Mouse (Mus musculus): ENCODE measurements at regions not wholly inside any gene's neighbourhood (a gene's known extent, or its start where the extent isn't known, plus 50 kb on each side); places are given as distances from the start of the nearest gene placed in this dataset.

GRCm38 (mm10) chr3:34222291-34222690 is 141.2 kb upstream of the Dnajc19 start:
- no peak for DNase-seq

DNA sequence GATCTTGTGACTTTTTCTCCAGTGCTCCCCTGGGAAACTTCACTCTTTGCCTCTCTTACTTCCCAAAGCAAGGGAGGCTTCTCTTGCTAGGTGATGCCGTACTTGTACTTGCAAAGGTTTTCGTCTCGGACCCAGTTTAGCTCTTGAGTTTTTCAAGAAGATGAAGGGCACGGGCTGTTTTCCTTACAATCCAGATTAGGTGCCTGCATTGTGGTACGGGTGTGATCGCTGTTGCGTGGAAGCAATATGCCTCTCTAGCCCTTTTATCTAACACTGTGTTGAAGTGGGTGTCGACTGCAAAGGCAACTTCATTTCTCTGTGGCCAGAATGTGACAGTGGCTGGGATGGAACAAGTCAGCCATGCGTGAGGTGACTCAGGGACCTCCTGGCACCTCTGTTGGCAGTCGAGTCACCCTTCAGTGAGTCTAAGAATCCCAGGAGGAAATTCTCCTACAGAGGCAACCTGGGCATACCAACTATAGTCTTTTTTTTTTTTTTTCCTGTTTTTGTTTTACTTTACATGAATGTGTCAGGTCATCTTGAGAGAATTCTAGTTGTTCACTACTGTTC is 138.7 kb upstream of the Dnajc19 start:
- DNase-seq, result no peak

GRCm38 (mm10) chr3:34219096-34219495 is 138.0 kb upstream of the Dnajc19 start:
- no peak for DNase-seq

DNA sequence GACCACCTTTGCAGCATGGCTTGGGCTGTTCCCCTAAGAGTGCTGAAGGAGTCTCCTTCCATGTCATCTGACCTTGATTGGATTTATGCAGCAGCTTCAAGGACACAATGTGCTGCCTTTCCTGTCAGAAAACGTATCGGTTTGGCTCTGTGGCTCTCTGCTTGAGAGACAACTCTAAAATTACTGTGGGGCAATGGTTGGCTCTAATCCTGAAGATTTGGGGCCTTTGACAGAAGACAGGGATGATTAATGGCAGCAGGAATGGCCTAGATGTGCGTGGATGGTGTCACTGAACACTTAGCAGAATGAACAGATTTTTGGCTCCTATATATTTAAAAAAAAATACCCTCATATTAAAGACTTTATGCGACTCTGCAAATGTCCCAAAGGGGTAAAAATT is 136.8 kb upstream of the Dnajc19 start:
- no peak for DNase-seq

- DNase-seq, result no peak
Observed at GRCm38 (mm10) chr3:34214233-34214632, 133.1 kb upstream of the Dnajc19 start.

DNA sequence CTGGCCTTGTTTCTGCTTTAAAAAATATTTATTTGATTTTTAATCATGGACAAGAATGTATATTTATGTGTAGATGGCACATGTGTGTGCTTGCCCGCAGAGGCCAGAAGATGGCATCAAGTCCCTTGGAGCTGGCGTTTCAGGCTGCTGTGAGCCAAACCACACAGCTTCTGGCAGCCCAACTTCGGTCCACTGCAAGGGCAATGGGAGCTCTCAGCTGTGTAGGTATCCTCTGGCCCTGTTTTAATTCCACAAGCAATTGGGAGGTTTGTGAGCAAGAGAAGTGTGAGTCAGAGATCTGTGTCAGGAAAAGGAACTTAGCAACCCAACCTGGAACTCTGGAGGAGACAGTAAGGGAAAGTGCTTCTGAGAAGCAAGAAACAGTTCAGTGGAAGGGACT is 125.3 kb upstream of the Dnajc19 start:
- no peak for DNase-seq

DNA sequence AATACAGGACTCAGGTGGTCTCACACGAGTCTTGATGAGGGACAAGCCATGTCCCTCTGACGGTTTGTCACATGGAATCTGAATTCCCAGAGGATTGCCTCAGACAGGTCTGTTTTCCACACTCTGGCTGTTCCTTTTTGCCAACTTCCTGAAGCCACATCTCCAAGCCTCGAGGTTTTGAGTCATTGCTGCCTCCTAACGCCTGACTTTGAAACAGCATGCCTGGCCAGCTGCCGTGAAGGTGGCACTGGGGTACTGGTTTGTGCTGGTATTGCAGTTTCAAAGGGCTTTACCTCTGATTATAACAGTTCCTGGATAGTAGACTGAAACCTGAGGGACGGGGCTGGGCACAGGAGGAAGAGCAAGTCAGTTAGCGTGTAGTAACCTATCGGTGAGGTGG is 117.1 kb upstream of the Dnajc19 start:
- DNase-seq, result peak in 1 of 2 experiments; percentile 4

DNA sequence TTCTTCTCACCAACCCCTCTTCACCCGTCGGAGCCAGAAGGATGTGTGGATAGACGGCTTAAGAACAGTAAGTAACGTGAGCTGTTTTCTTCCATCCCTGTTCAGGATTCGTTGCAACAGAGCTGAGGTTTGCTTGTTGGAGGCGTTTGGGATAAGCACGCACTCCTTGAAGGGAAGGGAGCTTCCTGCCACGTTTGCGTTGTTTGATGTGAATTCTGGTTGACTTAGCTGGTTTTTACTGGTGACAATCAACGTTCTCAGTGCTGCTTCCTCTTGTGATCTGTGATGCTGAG is 116.0 kb upstream of the Dnajc19 start:
- no peak for DNase-seq

GRCm38 (mm10) chr3:34196451-34197162 is 115.5 kb upstream of the Dnajc19 start:
- DNase-seq, result no peak

GRCm38 (mm10) chr3:34195729-34196450 is 114.8 kb upstream of the Dnajc19 start:
- DNase-seq, result no peak

DNA sequence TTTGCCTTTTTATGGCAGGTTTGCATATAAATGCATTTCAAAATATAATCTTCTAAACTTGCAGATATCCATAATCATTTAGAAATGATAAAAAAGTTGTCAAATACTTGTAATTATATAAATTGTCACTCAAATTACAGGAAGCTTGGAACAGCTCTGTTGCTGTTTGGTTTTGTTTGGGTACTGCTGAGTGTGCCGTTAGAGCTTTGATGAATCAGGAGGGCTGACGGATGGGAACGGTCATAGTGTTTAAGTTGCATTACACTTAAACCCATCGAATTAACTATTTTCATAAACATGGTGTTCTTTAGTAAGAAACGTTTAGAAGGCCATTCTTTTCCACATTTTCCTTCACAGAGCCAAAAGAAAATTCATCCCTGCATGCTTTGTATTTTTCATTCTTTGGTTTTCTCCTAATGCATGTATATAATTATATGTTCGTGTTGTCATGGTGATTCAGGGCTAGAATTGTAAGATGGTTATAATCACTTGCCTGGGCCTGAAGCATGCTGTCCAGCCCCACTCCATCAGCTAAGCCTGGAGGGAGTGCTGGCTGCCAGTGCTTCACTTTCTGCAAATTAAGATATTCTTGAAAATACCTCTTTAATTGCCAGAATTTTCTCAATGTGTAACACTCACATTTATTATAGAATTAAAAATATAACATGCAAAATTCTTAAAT is 92.4 kb upstream of the Dnajc19 start:
- DNase-seq, result no peak

DNA sequence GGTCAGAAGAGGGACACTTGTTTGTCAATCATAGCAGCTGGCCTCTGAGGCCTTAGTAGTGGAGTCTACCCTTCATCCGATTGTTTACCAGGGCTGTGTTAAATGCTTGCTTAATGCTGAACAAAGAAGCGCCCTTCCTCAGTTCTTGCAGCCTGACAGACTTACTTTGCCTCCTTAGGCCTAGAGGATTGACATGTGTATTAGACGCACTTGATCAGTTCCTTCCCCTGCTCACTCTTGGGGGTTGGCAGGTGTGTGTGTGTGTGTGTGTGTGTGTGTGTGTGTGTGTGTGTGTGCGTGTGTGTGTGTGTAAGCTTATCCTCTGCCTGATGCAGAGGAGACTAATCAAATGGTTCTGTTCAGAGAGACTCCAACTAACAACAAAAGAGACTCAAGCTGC is 91.8 kb upstream of the Dnajc19 start:
- no peak for DNase-seq

DNA sequence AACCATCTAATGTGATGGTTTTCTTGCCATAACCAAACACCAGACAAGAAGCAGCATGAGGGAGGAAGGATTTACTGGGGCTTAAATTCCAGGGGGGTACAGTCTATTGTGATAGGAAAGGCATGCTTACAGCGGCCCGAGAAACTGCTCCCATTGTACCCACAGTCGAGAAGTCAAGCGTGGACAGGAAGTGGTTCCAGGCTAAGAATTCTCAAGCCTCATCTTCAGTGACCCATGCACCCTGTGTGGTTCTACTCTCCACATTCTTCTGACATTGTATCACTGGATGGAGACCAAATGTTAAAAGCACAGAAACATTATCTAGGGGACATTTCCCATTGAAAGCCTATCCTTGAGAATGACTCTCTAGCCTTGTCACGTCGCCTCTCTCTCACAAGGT is 90.8 kb upstream of the Dnajc19 start:
- no peak for DNase-seq

- DNase-seq, result no peak
Observed at GRCm38 (mm10) chr3:34168087-34168486, 87.0 kb upstream of the Dnajc19 start.

- DNase-seq, result no peak
Observed at GRCm38 (mm10) chr3:34150036-34150435, 68.9 kb upstream of the Dnajc19 start.

DNA sequence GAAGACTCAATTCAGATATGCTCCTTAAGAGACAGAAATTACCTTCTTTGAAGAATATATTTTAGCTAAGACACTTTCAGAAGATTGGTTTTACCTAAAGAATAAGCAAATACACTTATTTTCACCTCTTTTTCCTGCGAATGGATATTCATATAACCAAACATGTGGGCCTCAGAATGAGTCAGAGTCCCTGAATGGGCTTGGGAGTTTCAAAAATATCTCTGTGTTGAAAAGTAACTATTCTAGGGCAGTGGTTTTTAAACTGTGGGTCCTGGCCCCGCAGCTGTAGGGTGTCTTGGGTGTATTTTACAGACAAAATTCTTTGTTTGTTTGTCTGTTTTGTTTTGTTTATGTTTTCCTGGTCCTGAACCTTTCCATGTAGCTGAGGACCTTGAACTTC is 62.5 kb upstream of the Dnajc19 start:
- no peak for DNase-seq

DNA sequence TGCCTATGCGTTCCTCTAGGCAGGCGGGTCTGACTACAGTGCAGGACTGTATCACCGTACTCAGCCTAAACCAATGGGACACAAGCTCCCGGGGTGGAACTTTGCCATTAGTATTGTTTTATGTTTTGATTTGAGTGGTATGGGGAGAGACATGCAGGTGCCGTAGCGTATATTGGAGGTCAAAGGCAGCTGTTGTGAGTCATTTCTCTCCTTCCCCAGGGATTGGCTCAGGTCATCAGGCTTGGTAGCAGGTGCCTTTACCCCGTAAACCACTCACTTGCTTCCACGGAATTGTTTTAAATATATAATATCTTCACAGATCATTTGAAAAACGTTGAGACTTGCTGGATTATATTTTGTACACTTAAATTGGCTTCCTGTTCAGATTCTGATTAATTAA is 58.1 kb upstream of the Dnajc19 start:
- DNase-seq, result no peak

DNA sequence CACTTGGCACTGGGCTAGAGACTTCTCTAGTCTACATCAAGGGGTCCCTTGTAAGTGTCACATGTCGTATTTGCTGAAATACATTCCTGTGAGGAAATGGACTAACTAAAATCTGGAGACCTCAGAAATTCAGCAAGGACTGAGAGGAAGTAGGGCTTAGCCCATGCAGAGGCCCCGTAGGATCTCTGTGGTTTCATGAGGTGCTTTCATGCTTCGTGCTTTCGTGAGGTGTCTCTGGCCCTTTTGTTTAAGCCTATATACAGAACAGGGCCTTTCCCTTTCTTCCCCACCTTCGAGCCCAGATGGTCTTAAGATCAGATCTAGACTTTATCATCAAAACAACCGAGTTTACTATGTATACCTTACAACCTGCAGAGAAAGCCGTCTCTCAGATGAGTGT is 56.9 kb upstream of the Dnajc19 start:
- no peak for DNase-seq

GRCm38 (mm10) chr3:34136385-34136784 is 55.3 kb upstream of the Dnajc19 start:
- DNase-seq, result no peak
